Mouse (Mus musculus) bone marrow, adult 2 months (tissue): ENCODE measurements at regions not wholly inside any gene's neighbourhood (a gene's known extent, or its start where the extent isn't known, plus 50 kb on each side); places are given as distances from the start of the nearest gene placed in this dataset.

Experiments used
- CTCF ChIP-seq: fragments of 200-500 bp; IDR thresholded peaks from 2 replicates; pipeline ENCODE4 v1.5.1; 2011; ENCODE audit warnings: low read length, control low read depth; ENCODE audit not compliant: control insufficient read depth, insufficient read depth
- POLR2A ChIP-seq: fragments of 200-500 bp; IDR thresholded peaks from 2 replicates; pipeline ENCODE4 v1.6.1; 2011; ENCODE audit warnings: low read depth, mild to moderate bottlenecking, control low read depth, low read length, borderline replicate concordance; ENCODE audit not compliant: control insufficient read depth

DNA sequence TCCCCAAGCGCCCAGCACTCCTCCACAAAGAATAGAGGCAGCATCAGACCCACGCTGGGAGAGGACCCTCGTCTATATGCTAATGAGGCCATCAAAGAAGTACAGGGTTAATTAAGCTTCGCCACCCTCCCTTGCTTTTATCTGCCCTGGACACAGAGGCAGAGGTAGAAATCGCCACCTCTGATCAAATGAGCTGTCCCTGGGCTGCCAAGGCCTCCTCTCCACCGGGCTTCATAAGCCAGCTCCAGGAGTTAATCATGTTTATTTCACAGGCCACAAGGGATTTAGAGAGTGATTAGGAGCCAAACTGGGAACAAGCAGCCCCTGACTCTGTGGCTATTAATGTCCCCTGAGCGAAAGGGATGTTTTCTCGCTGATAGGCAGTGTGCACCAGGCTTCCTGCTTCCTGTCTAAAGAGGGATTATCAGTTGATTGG lies 126.5 kb upstream of the Hs6st1 start:
- TF ChIP-seq CTCF (no peak), POLR2A (no peak)
